In the genomic region with DNA sequence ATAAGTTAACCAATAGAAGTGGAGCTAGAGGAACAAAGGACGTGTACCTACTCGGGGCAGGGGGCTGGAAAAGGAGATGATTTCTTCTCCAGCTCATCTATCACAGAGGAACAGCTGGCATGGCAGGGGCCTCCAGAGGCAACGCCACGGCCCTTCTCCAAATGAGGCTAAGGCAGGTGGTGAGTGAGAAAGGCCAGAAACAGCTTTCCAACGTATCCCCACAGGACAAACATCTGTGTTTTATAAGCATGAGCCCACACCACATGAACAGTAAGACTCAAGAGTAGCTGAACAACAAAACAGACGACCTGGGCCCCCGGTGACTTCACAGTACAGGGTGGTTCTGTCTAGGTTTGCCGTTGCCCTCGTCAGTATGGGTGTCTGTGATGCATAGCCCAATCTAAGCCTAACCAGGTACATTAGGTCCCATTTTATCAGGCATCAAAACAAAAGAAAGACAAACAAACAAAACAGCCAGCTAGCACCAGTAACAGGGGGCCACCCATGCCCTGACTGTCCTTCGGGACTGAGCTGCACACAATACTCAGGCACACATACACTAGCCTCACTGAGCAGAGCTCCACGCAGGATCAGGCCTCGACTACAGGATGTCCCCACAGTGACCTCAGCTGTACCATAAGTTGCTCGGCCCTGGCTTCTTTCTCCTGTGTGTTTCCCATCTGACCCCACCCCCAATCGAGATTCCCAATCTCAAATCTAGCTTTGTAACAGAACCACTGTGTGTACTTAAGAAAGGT, we compare ENCODE assay signal across 29 mouse cellular contexts.
DNase-seq lines count a peak whose midpoint lies in the region; ATAC-seq and TF ChIP-seq lines count a peak whose summit lies in the region.
"Had no signal": no experiment of that assay in that cellular context is flagged by ENCODE, and none has a peak within 500 bp of the region (broad histone marks: within the 10 kb centered on the region; RNA-seq: fewer than 3 reads in every experiment).

No protein-coding gene starts in this region.

- H3K27me3 ChIP-seq in hindbrain, embryonic 13.5 days = no peaks in the 10 kb centered on the region
- H3K27me3 ChIP-seq in hindbrain, embryonic 12.5 days = no peaks in the 10 kb centered on the region
- no peaks in the 10 kb centered on the region for H3K27me3 ChIP-seq in embryonic facial prominence, embryonic 11.5 days (ENCODE audit: control insufficient read depth, insufficient read depth, low read length)
- no peaks in the 10 kb centered on the region for H3K27me3 ChIP-seq in limb, embryonic 11.5 days (ENCODE audit: control insufficient read depth, insufficient read depth, low read length)
- H3K27me3 ChIP-seq in liver, postnatal 0 days (ENCODE audit: insufficient read depth, low read length) = no peaks in the 10 kb centered on the region
- H3K27me3 ChIP-seq: embryonic facial prominence, embryonic 15.5 days; forebrain, embryonic 13.5 days; heart, embryonic 13.5 days; liver, embryonic 15.5 days; lung, embryonic 15.5 days; midbrain, embryonic 15.5 days; Patski had no signal

- H3K9me3 ChIP-seq in hindbrain, embryonic 13.5 days = no peaks in the 10 kb centered on the region
- H3K9me3 ChIP-seq in hindbrain, embryonic 12.5 days (replicated peaks) = no peaks in the 10 kb centered on the region
- H3K9me3 ChIP-seq in embryonic facial prominence, embryonic 11.5 days (replicated peaks; ENCODE audit: control insufficient read depth, low read length) = no peaks in the 10 kb centered on the region
- H3K9me3 ChIP-seq in limb, embryonic 11.5 days (ENCODE audit: control insufficient read depth, low read length) = no peaks in the 10 kb centered on the region
- no peaks in the 10 kb centered on the region for H3K9me3 ChIP-seq in liver, postnatal 0 days (ENCODE audit: low read length)
- H3K9me3 ChIP-seq: embryonic facial prominence, embryonic 15.5 days; forebrain, embryonic 13.5 days; liver, embryonic 15.5 days; lung, embryonic 15.5 days; midbrain, embryonic 10.5 days; midbrain, embryonic 15.5 days had no signal

- DNase-seq in embryonic facial prominence, embryonic 11.5 days (ENCODE audit: low spot score) = no peak
- peak; percentile 78 for DNase-seq in limb, embryonic 11.5 days (ENCODE audit: low spot score)
- no peak for DNase-seq in liver, postnatal 0 days
- no peak for DNase-seq in kidney, adult 18-20 months
- DNase-seq in adrenal gland, adult 8-10 months = no peak
- DNase-seq: adrenal gland, postnatal 14 days; cerebellum, adult 11 months; cerebellum, adult 9-10 months; cerebellum, postnatal 36 days; gastrocnemius, postnatal 36 days; heart, adult 2 months; heart, postnatal 10 days; kidney, adult 2 months; kidney, postnatal 36 days; right cerebral cortex, postnatal 4 days; thymus, postnatal 14 days had no signal

- WGBS in hindbrain, embryonic 13.5 days = 70% methylated on average over 14 of the region's 14 CpGs
- 65% methylated on average over 14 of the region's 14 CpGs for WGBS in hindbrain, embryonic 12.5 days
- 69% methylated on average over 14 of the region's 14 CpGs for WGBS in embryonic facial prominence, embryonic 11.5 days
- WGBS in limb, embryonic 11.5 days = 32% methylated on average over 14 of the region's 14 CpGs
- WGBS in liver, postnatal 0 days (ENCODE audit: insufficient replicate concordance) = 77% methylated on average over 14 of the region's 14 CpGs

- peaks cover 16% of the 10 kb centered on the region for H3K4me1 ChIP-seq in hindbrain, embryonic 13.5 days (replicated peaks)
- no peaks in the 10 kb centered on the region; the same call in 1 of the 2 replicates for H3K4me1 ChIP-seq in hindbrain, embryonic 12.5 days
- H3K4me1 ChIP-seq in embryonic facial prominence, embryonic 11.5 days (ENCODE audit: control insufficient read depth, insufficient read depth, low read length) = no peaks in the 10 kb centered on the region
- H3K4me1 ChIP-seq in limb, embryonic 11.5 days (ENCODE audit: control insufficient read depth, insufficient read depth, low read length) = peaks cover 22% of the 10 kb centered on the region
- H3K4me1 ChIP-seq in liver, postnatal 0 days (ENCODE audit: insufficient read depth) = no peaks in the 10 kb centered on the region
- H3K4me1 ChIP-seq: liver, embryonic 15.5 days; lung, embryonic 15.5 days; midbrain, embryonic 10.5 days; midbrain, embryonic 15.5 days had no signal

- H3K4me2 ChIP-seq in hindbrain, embryonic 13.5 days = no peak overlapping the region
- no peak overlapping the region for H3K4me2 ChIP-seq in hindbrain, embryonic 12.5 days (replicated peaks)
- H3K4me2 ChIP-seq in embryonic facial prominence, embryonic 11.5 days (ENCODE audit: low read depth, low read length) = no peak overlapping the region
- H3K4me2 ChIP-seq in limb, embryonic 11.5 days (ENCODE audit: low read depth, severe bottlenecking) = no peak overlapping the region
- no peak overlapping the region for H3K4me2 ChIP-seq in liver, postnatal 0 days (ENCODE audit: low read depth, low read length)
- H3K4me2 ChIP-seq: embryonic facial prominence, embryonic 15.5 days; forebrain, embryonic 13.5 days; heart, embryonic 13.5 days; liver, embryonic 15.5 days; lung, embryonic 15.5 days; midbrain, embryonic 15.5 days had no signal

- H3K4me3 ChIP-seq in hindbrain, embryonic 13.5 days = no peak overlapping the region
- no peak overlapping the region for H3K4me3 ChIP-seq in hindbrain, embryonic 12.5 days
- no peak overlapping the region for H3K4me3 ChIP-seq in embryonic facial prominence, embryonic 11.5 days (ENCODE audit: low read depth, low read length)
- no peak overlapping the region for H3K4me3 ChIP-seq in limb, embryonic 11.5 days (ENCODE audit: low read depth, low read length)
- no peak overlapping the region for H3K4me3 ChIP-seq in liver, postnatal 0 days (ENCODE audit: low read depth, low read length)
- H3K4me3 ChIP-seq: embryonic facial prominence, embryonic 15.5 days; forebrain, embryonic 13.5 days; heart, adult 2 months; heart, embryonic 13.5 days; layer of hippocampus, adult 2 months; left cerebral cortex, adult 2 months; liver, embryonic 15.5 days; lung, embryonic 15.5 days; midbrain, embryonic 10.5 days; midbrain, embryonic 15.5 days had no signal

- peak; percentile 38; the same call in 1 of the 2 replicates for ATAC-seq in hindbrain, embryonic 13.5 days (ENCODE audit: low FRiP score)
- ATAC-seq in hindbrain, embryonic 12.5 days (ENCODE audit: low FRiP score) = no peak
- peak; percentile 71 for ATAC-seq in embryonic facial prominence, embryonic 11.5 days (replicated peaks; ENCODE audit: insufficient number of reproducible peaks, low FRiP score, low TSS enrichment, low read depth)
- peak; percentile 87 for ATAC-seq in limb, embryonic 11.5 days (ENCODE audit: insufficient number of reproducible peaks, low FRiP score, low TSS enrichment, low read depth)
- no peak for ATAC-seq in liver, postnatal 0 days
- ATAC-seq: forebrain, embryonic 13.5 days; hindbrain, embryonic 16.5 days; midbrain, embryonic 15.5 days; Patski had no signal

- TF ChIP-seq CTCF in liver, postnatal 0 days (IDR thresholded peaks at IDR 0.05; ENCODE audit: low read depth) = no peak

- H3K27ac ChIP-seq in hindbrain, embryonic 13.5 days = no peak overlapping the region; the same call in 1 of the 2 replicates
- no peak overlapping the region for H3K27ac ChIP-seq in hindbrain, embryonic 12.5 days
- H3K27ac ChIP-seq in embryonic facial prominence, embryonic 11.5 days (replicated peaks; ENCODE audit: low read depth, low read length) = no peak overlapping the region
- peak overlapping the region; percentile 30; the same call in 1 of the 2 replicates for H3K27ac ChIP-seq in limb, embryonic 11.5 days (replicated peaks; ENCODE audit: low read depth, low read length)
- H3K27ac ChIP-seq in liver, postnatal 0 days (ENCODE audit: low read depth) = no peak overlapping the region
- H3K27ac ChIP-seq: embryonic facial prominence, embryonic 15.5 days; forebrain, embryonic 13.5 days; heart, adult 2 months; heart, embryonic 13.5 days; layer of hippocampus, adult 2 months; left cerebral cortex, adult 2 months; liver, embryonic 15.5 days; lung, embryonic 15.5 days; midbrain, embryonic 10.5 days; midbrain, embryonic 15.5 days had no signal

- no peak for TF ChIP-seq EP300 in liver, postnatal 0 days (IDR thresholded peaks at IDR 0.05; ENCODE audit: low read depth)

- H3K9ac ChIP-seq in hindbrain, embryonic 13.5 days = no peak overlapping the region
- H3K9ac ChIP-seq in hindbrain, embryonic 12.5 days = no peak overlapping the region
- H3K9ac ChIP-seq in embryonic facial prominence, embryonic 11.5 days (replicated peaks; ENCODE audit: low read length) = no peak overlapping the region
- no peak overlapping the region for H3K9ac ChIP-seq in limb, embryonic 11.5 days (ENCODE audit: low read length)
- H3K9ac ChIP-seq in liver, postnatal 0 days (replicated peaks) = no peak overlapping the region
- H3K9ac ChIP-seq: embryonic facial prominence, embryonic 15.5 days; forebrain, embryonic 13.5 days; heart, embryonic 13.5 days; liver, embryonic 15.5 days; lung, embryonic 15.5 days; midbrain, embryonic 15.5 days had no signal

- peaks cover 14% of the 10 kb centered on the region for H3K36me3 ChIP-seq in hindbrain, embryonic 13.5 days
- H3K36me3 ChIP-seq in hindbrain, embryonic 12.5 days = 0 out of 2 replicates have a peak, but pooled peaks cover 15% of the 10 kb centered on the region
- no peaks in the 10 kb centered on the region for H3K36me3 ChIP-seq in embryonic facial prominence, embryonic 11.5 days (replicated peaks; ENCODE audit: control insufficient read depth, insufficient read depth, low read depth, low read length)
- H3K36me3 ChIP-seq in limb, embryonic 11.5 days (ENCODE audit: control insufficient read depth, insufficient read depth, low read length) = peaks cover 3% of the 10 kb centered on the region; the same call in 1 of the 2 replicates
- no peaks in the 10 kb centered on the region for H3K36me3 ChIP-seq in liver, postnatal 0 days (replicated peaks; ENCODE audit: insufficient read depth, low read length)
- H3K36me3 ChIP-seq: lung, embryonic 15.5 days had no signal

Comparison
In these comparisons a context has a peak if more than half of its experiments do, and no peak if none do; other contexts are left out.
1. ATAC-seq: peak in hindbrain, embryonic 13.5 days (single experiment), embryonic facial prominence, embryonic 11.5 days (single experiment) and limb, embryonic 11.5 days (single experiment); none in hindbrain, embryonic 12.5 days (single experiment) and liver, postnatal 0 days (single experiment).